Mouse (Mus musculus): ENCODE measurements around the gene Igbp1. TPM values are rescaled to one million over a fixed set of nuclear protein-coding genes. Genes with fewer than 3 reads are reported as not detected.

The Igbp1 gene
- total RNA-seq (2012; rRNA removed): 64.2 and 72.7 TPM in 2 replicates
- total RNA-seq (2014; rRNA removed): 116 and 124 TPM in 2 replicates
- 92.6 and 95.0 TPM in 2 replicates for polyA plus RNA-seq (2012; ENCODE audit: insufficient read length, low read depth)

- Histone ChIP-seq H3K9me3 (replicated peaks; ENCODE audit: low read length) (no peaks in the 10 kb centered on the region), H3K9ac (ENCODE audit: insufficient read depth, low read depth) (peak within 1 kb of the TSS; percentile 88), H3K36me3 (replicated peaks in 1 of 2; ENCODE audit: control insufficient read depth in 1 of 2, insufficient read depth in 1 of 2, low read length in 1 of 2) (peaks cover 6 to 23% of the 10 kb centered on the region in 2 experiments), H3K27ac (ENCODE audit: insufficient read depth, low read depth) (peak within 1 kb of the TSS; percentile 45; the same call in 1 of the 2 replicates), H3K4me2 (ENCODE audit: insufficient read depth, low read depth, poor library complexity, severe bottlenecking) (peak within 1 kb of the TSS; percentile 97), H3K4me3 (replicated peaks in 1 of 3; ENCODE audit: low read depth in 2 of 3, low read length in 2 of 3, poor library complexity in 1 of 3) (peak within 1 kb of the TSS; percentile 67 to 84 (median 83)), H3K4me1 (ENCODE audit: control insufficient read depth in 1 of 2, insufficient read depth in 2 of 2) (peaks cover 3 to 9% of the 10 kb centered on the region in 2 experiments; a peak in 1 of 4 replicates), H3K27me3 (replicated peaks) (no peaks in the 10 kb centered on the region), H3K79me2 (replicated peaks; ENCODE audit: control insufficient read depth, extremely low read depth, insufficient read depth, poor library complexity, severe bottlenecking) (peaks cover 8% of the 10 kb centered on the region)
- peak; percentile 85 for DNase-seq (ENCODE audit: extremely low read depth)
- TF ChIP-seq RAD21 (IDR thresholded peaks at IDR 0.05; ENCODE audit: low read depth, low read length): no peak
- no peak; the same call in 1 of the 2 replicates for TF ChIP-seq MYC (IDR thresholded peaks at IDR 0.05; ENCODE audit: low read depth, low read length)
- TF ChIP-seq RCOR1 (conservative IDR thresholded peaks at IDR 0.05; ENCODE audit: low read depth, low read length): no peak
- TF ChIP-seq CHD1 (IDR thresholded peaks at IDR 0.05; ENCODE audit: low read depth, low read length): no peak
- TF ChIP-seq ETS1 (conservative IDR thresholded peaks at IDR 0.05; ENCODE audit: low read depth, low read length): no peak
- TF ChIP-seq SMC3 (IDR thresholded peaks at IDR 0.05; ENCODE audit: low read depth, low read length): no peak
- peak; percentile 93 for TF ChIP-seq MXI1 (IDR thresholded peaks at IDR 0.05; ENCODE audit: low read depth, low read length)
- TF ChIP-seq MAX (IDR thresholded peaks at IDR 0.05; ENCODE audit: low read length): peak; percentile 60; the same call in 1 of the 2 replicates
- TF ChIP-seq EP300 (IDR thresholded peaks at IDR 0.05; ENCODE audit: low read length): no peak
- peak; percentile 68 for TF ChIP-seq TCF12 (IDR thresholded peaks at IDR 0.05; ENCODE audit: low read depth, low read length)
- TF ChIP-seq BHLHE40 (IDR thresholded peaks at IDR 0.05; ENCODE audit: low read depth, low read length): no peak
- TF ChIP-seq JUN (IDR thresholded peaks at IDR 0.05; ENCODE audit: insufficient read depth, low read depth, low read length): no peak
- no peak for TF ChIP-seq IRF4 (IDR thresholded peaks at IDR 0.05; ENCODE audit: low read depth, low read length)
- no peak; the same call in 1 of the 2 replicates for TF ChIP-seq GABPA (IDR thresholded peaks at IDR 0.05; ENCODE audit: insufficient replicate concordance, low read depth, low read length)
- TF ChIP-seq MAZ (IDR thresholded peaks at IDR 0.05; ENCODE audit: low read depth, low read length): no peak
- TF ChIP-seq KAT2A (IDR thresholded peaks at IDR 0.05; ENCODE audit: insufficient replicate concordance, low read length): peak; percentile 91; the same call in 1 of the 2 replicates
- peak; percentile 96 for TF ChIP-seq HCFC1 (IDR thresholded peaks at IDR 0.05; ENCODE audit: low read depth, low read length)
- no peak for TF ChIP-seq JUND (conservative IDR thresholded peaks at IDR 0.05; ENCODE audit: low read depth, low read length)
- TF ChIP-seq MAFK (IDR thresholded peaks at IDR 0.05; ENCODE audit: insufficient replicate concordance, low read length): no peak
- TF ChIP-seq ZKSCAN1 (IDR thresholded peaks at IDR 0.05; ENCODE audit: borderline replicate concordance, low read depth, low read length): no peak
- TF ChIP-seq NELFE (IDR thresholded peaks at IDR 0.05; ENCODE audit: low read depth, low read length): no peak; the same call in 1 of the 2 replicates
- TF ChIP-seq MEF2A (IDR thresholded peaks at IDR 0.05; ENCODE audit: borderline replicate concordance, low read depth, low read length): no peak
- TF ChIP-seq SIN3A (IDR thresholded peaks at IDR 0.05; ENCODE audit: low read length): peak; percentile 78; the same call in 1 of the 2 replicates
- peak; percentile 60; the same call in 1 of the 2 replicates for TF ChIP-seq POLR2A (IDR thresholded peaks at IDR 0.05; ENCODE audit: low read depth, low read length)
- no peak for TF ChIP-seq POLR2AphosphoS2 (IDR thresholded peaks at IDR 0.05; ENCODE audit: low read depth, low read length)
- TF ChIP-seq CTCF (conservative IDR thresholded peaks at IDR 0.05 in 1 of 2, IDR thresholded peaks at IDR 0.05 in 1 of 2; ENCODE audit: low read depth in 2 of 2, low read length in 2 of 2): peak in 1 of 2 experiments; percentile 18; a peak in 2 of 4 replicates
- TF ChIP-seq NRF1 (IDR thresholded peaks at IDR 0.05; ENCODE audit: low read depth, low read length): no peak
- no peak for TF ChIP-seq PAX5 (IDR thresholded peaks at IDR 0.05; ENCODE audit: low read length)
- TF ChIP-seq ZC3H11A (IDR thresholded peaks at IDR 0.05; ENCODE audit: low read depth, low read length): no peak
- TF ChIP-seq UBTF (IDR thresholded peaks at IDR 0.05; ENCODE audit: low read depth, low read length): no peak
- 0 out of 2 replicates have a peak, but pooled peaks have one; percentile 54 for TF ChIP-seq ZMIZ1 (IDR thresholded peaks at IDR 0.05; ENCODE audit: low read depth, low read length)
- TF ChIP-seq TBP (conservative IDR thresholded peaks at IDR 0.05; ENCODE audit: low read depth, low read length): peak; percentile 88
- no peak for TF ChIP-seq USF2 (conservative IDR thresholded peaks at IDR 0.05; ENCODE audit: low read depth, low read length)
- peak; percentile 86 for TF ChIP-seq ELF1 (IDR thresholded peaks at IDR 0.05; ENCODE audit: low read depth, low read length)
- TF ChIP-seq CHD2 (IDR thresholded peaks at IDR 0.05; ENCODE audit: low read length): peak; percentile 92
- TF ChIP-seq E2F4 (IDR thresholded peaks at IDR 0.05; ENCODE audit: insufficient replicate concordance, low read depth, low read length): no peak
- in situ Hi-C loops (cut with MboI; ENCODE audit: low pct_ligation_motif_present, low pct_unique_long_range_greater_than_20kb, low sequenced_read_pairs) (no loop called here), dilution Hi-C loops (cut with MboI; ENCODE audit: extremely low pct_ligation_motif_present, extremely low pct_unique_long_range_greater_than_20kb, low sequenced_read_pairs) (no loop called here)
These were observed at the start of gene Igbp1 for GRCm38 (mm10) chrX:100494068-100494978. Igbp1 (plus strand) TSS chrX:100494291.
